Mouse (Mus musculus): ENCODE results near the gene Dhtkd1.

DNA sequence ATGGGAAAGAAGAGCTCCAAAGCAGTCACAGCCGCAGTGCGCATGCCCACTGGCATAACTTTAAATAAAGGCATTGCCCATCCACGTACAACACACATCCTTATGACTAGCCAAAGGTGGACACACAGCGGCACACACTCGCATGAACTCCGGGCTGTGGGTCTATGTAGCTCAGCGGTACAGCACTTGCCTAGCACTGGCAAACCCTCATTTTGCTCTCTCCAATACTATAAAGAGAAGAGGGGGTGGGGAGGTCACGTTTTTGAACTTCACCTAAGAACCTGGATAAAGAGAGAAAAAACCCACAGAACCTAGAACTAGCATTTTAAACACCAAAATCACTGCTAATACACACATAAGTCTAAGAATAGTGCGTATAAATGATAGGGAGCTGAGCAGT lies 1.7 kb downstream of the Dhtkd1 start:
- no peak for TF ChIP-seq GATA1 (IDR thresholded peaks at IDR 0.05; ENCODE audit: low read length)
- no peak for TF ChIP-seq TAL1 (IDR thresholded peaks at IDR 0.05; ENCODE audit: low read length)

Data from erythroblast, embryonic 14.5 days (primary cell).